Mouse (Mus musculus): ENCODE results near the gene Fgg.

DNA sequence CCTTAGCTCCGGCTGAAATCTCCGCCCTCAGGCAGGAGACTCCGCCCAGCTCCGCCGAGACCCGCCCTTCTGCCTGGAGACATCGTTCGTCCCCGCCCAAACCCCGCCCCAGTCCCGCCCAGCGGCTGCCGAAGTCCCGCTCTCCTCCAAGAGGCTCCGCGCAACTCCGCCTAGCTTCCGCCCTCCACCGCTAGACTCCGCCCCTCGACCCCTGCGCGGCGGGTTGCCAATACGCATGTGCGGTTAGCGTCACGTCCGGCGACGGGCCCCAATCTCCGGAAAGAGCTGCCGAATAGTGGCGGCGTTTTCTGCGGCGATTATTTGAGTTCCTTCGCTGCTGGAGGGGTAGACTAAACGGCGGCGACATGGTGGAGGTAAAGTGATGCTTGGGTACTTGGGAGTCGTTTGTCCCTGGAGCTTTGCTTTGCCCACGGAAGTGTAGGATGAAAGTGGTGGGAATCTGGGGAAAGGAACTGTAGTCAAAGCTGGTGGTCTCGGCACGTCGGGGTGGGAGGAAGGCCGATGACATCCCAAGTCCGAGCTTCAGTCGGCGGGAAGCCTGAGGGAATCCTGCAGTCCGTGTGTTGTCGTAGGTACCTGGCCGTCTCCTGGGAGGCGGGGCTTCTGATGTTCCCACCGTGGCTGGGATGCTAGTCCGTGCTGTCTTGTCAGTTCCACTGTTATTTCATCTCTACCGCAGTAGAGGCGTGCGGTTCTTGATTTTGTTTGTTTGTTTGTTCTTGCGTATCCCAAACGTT is 47.9 kb downstream of the Fgg start, which contains the start of gene Plrg1:
- no peak for TF ChIP-seq FOSL1 (IDR thresholded peaks at IDR 0.05; ENCODE audit: insufficient read depth, low read length, poor library complexity, severe bottlenecking)
- TF ChIP-seq MAX (IDR thresholded peaks at IDR 0.05) = no peak
